Mouse (Mus musculus): ENCODE results near the gene Mgmt. TPM values are rescaled to one million over a fixed set of nuclear protein-coding genes. Genes with fewer than 3 reads are reported as not detected.
A peak's percentile ranks its signal among the peaks of the same experiment; 100 is the strongest.

The Mgmt gene
- polyA plus RNA-seq, 1 experiment from 2014 or later = 6.5 TPM

DNA sequence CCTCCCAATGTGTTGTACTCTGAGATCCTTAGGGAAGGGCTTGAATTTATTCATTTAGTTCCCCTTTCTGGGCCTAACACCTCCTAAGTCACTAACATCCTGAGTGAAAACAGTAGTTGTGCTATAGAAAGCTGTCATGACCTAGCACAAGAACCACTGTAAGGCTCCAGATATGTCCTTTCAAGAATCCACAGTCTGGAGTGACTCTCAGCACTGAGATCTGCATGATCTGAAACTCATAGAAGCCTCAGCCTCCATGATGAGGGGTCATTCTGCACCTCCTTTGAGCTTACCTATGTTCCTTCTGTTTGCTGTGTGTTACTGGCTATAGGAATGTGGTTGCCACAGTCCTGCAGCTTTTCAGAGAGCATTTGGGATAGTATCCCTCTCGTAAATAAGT, 200.1 kb downstream of the Mgmt start:
- no peak overlapping the region for H3K9ac ChIP-seq (ENCODE audit: low read depth, low read length)
- no peak overlapping the region for H3K4me2 ChIP-seq (ENCODE audit: low read depth, low read length)
- 0 out of 2 replicates have a peak, but pooled peaks cover 3% of the 10 kb centered on the region for H3K4me1 ChIP-seq (ENCODE audit: control insufficient read depth, insufficient read depth, low read length)
- H3K36me3 ChIP-seq (ENCODE audit: control insufficient read depth, insufficient read depth, low read length) = no peaks in the 10 kb centered on the region
- 0 out of 2 replicates have a peak, but pooled peaks cover 3% of the 10 kb centered on the region for H3K9me3 ChIP-seq (ENCODE audit: control insufficient read depth, low read length)
- H3K27me3 ChIP-seq (replicated peaks; ENCODE audit: control insufficient read depth, insufficient read depth, low read length) = no peaks in the 10 kb centered on the region
- DNase-seq (ENCODE audit: low spot score) (no peak), ATAC-seq (ENCODE audit: low read depth) (no peak)
- no peak overlapping the region for H3K27ac ChIP-seq (replicated peaks; ENCODE audit: low read depth, low read length)
- WGBS = 91% methylated on average over 1 of the region's 1 CpGs
- H3K4me3 ChIP-seq (ENCODE audit: low read depth, low read length) = no peak overlapping the region

GRCm38 (mm10) chr7:137095702-137096101, 201.3 kb downstream of the Mgmt start:
- H3K4me2 ChIP-seq (ENCODE audit: low read depth, low read length) = no peak overlapping the region
- no peak overlapping the region for H3K27ac ChIP-seq (replicated peaks; ENCODE audit: low read depth, low read length)
- 0 out of 2 replicates have a peak, but pooled peaks cover 3% of the 10 kb centered on the region for H3K9me3 ChIP-seq (ENCODE audit: control insufficient read depth, low read length)
- DNase-seq (ENCODE audit: low spot score) (no peak), ATAC-seq (ENCODE audit: low read depth) (no peak)
- no peak overlapping the region for H3K9ac ChIP-seq (ENCODE audit: low read depth, low read length)
- no peaks in the 10 kb centered on the region for H3K4me1 ChIP-seq (ENCODE audit: control insufficient read depth, insufficient read depth, low read length)
- WGBS = 76% methylated on average over 1 of the region's 1 CpGs
- H3K4me3 ChIP-seq (ENCODE audit: low read depth, low read length) = no peak overlapping the region
- no peaks in the 10 kb centered on the region for H3K27me3 ChIP-seq (replicated peaks; ENCODE audit: control insufficient read depth, insufficient read depth, low read length)
- H3K36me3 ChIP-seq (ENCODE audit: control insufficient read depth, insufficient read depth, low read length) = no peaks in the 10 kb centered on the region

- WGBS = 83% methylated on average over 3 of the region's 3 CpGs
These were observed 205.4 kb downstream of the Mgmt start for GRCm38 (mm10) chr7:137099766-137100165.

GRCm38 (mm10) chr7:137102606-137103195, 208.3 kb downstream of the Mgmt start:
- Histone ChIP-seq H3K9me3 (ENCODE audit: control insufficient read depth, low read length) (no peaks in the 10 kb centered on the region), H3K27me3 (replicated peaks; ENCODE audit: control insufficient read depth, insufficient read depth, low read length) (no peaks in the 10 kb centered on the region), H3K27ac (replicated peaks; ENCODE audit: low read depth, low read length) (no peak overlapping the region), H3K4me3 (ENCODE audit: low read depth, low read length) (no peak overlapping the region), H3K36me3 (ENCODE audit: control insufficient read depth, insufficient read depth, low read length) (no peaks in the 10 kb centered on the region), H3K9ac (ENCODE audit: low read depth, low read length) (no peak overlapping the region), H3K4me2 (ENCODE audit: low read depth, low read length) (no peak overlapping the region), H3K4me1 (ENCODE audit: control insufficient read depth, insufficient read depth, low read length) (no peaks in the 10 kb centered on the region)
- ATAC-seq (ENCODE audit: low read depth) = no peak
- no peak for DNase-seq (ENCODE audit: low spot score)
- 73% methylated on average over 10 of the region's 10 CpGs for WGBS

More at GRCm38 (mm10) chr7:137099766-137100165, 205.4 kb downstream of the Mgmt start:
- H3K4me2 ChIP-seq (ENCODE audit: low read depth, low read length) = no peak overlapping the region
- no peak overlapping the region for H3K9ac ChIP-seq (ENCODE audit: low read depth, low read length)
- H3K27ac ChIP-seq (replicated peaks; ENCODE audit: low read depth, low read length) = no peak overlapping the region
- H3K36me3 ChIP-seq (ENCODE audit: control insufficient read depth, insufficient read depth, low read length) = no peaks in the 10 kb centered on the region
- H3K4me1 ChIP-seq (ENCODE audit: control insufficient read depth, insufficient read depth, low read length) = no peaks in the 10 kb centered on the region
- 0 out of 2 replicates have a peak, but pooled peaks cover 3% of the 10 kb centered on the region for H3K9me3 ChIP-seq (ENCODE audit: control insufficient read depth, low read length)
- ATAC-seq (ENCODE audit: low read depth) = no peak
- no peak for DNase-seq (ENCODE audit: low spot score)
- H3K4me3 ChIP-seq (ENCODE audit: low read depth, low read length) = no peak overlapping the region
- H3K27me3 ChIP-seq (replicated peaks; ENCODE audit: control insufficient read depth, insufficient read depth, low read length) = no peaks in the 10 kb centered on the region

DNA sequence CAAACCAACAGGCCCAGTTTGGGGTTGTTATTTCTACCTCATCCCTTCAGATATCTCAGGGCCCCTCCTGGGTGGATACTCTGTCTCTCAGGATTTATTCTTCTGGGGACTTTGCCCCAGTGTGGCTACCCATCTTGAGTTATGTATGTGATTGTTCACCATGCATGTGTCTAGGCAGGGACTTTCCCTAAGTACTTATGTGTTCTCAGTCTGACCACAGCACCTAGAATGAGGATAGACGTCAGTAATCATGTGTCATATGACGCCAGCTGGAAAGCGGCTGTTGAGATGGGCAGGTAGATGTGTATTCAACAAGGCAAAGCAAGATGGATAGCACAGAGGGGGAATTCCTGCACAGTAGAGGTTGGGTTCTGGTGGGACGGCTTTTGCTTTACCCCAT, 217.7 kb downstream of the Mgmt start:
- Histone ChIP-seq H3K27me3 (replicated peaks; ENCODE audit: control insufficient read depth, insufficient read depth, low read length) (no peaks in the 10 kb centered on the region), H3K4me1 (ENCODE audit: control insufficient read depth, insufficient read depth, low read length) (no peaks in the 10 kb centered on the region), H3K9ac (ENCODE audit: low read depth, low read length) (no peak overlapping the region), H3K27ac (replicated peaks; ENCODE audit: low read depth, low read length) (no peak overlapping the region), H3K9me3 (ENCODE audit: control insufficient read depth, low read length) (peaks cover 19% of the 10 kb centered on the region), H3K36me3 (ENCODE audit: control insufficient read depth, insufficient read depth, low read length) (no peaks in the 10 kb centered on the region; the same call in 1 of the 2 replicates), H3K4me3 (ENCODE audit: low read depth, low read length) (no peak overlapping the region), H3K4me2 (ENCODE audit: low read depth, low read length) (no peak overlapping the region)
- DNase-seq (ENCODE audit: low spot score) = no peak
- 92% methylated on average over 4 of the region's 4 CpGs for WGBS
- no peak for ATAC-seq (ENCODE audit: low read depth)

- H3K9me3 ChIP-seq (ENCODE audit: control insufficient read depth, low read length) = peaks cover 19% of the 10 kb centered on the region
- no peak overlapping the region for H3K4me2 ChIP-seq (ENCODE audit: low read depth, low read length)
- DNase-seq (ENCODE audit: low spot score) = no peak
- H3K4me1 ChIP-seq (ENCODE audit: control insufficient read depth, insufficient read depth, low read length) = no peaks in the 10 kb centered on the region
- H3K27ac ChIP-seq (replicated peaks; ENCODE audit: low read depth, low read length) = no peak overlapping the region
- ATAC-seq (ENCODE audit: low read depth) = no peak
- H3K36me3 ChIP-seq (ENCODE audit: control insufficient read depth, insufficient read depth, low read length) = no peaks in the 10 kb centered on the region; the same call in 1 of the 2 replicates
- no peak overlapping the region for H3K4me3 ChIP-seq (ENCODE audit: low read depth, low read length)
- no peaks in the 10 kb centered on the region for H3K27me3 ChIP-seq (replicated peaks; ENCODE audit: control insufficient read depth, insufficient read depth, low read length)
- H3K9ac ChIP-seq (ENCODE audit: low read depth, low read length) = no peak overlapping the region
- WGBS = 88% methylated on average over 4 of the region's 4 CpGs
These were observed 221.8 kb downstream of the Mgmt start for GRCm38 (mm10) chr7:137116246-137116645.

- DNase-seq (ENCODE audit: low spot score) = peak; percentile 62
- H3K4me3 ChIP-seq (ENCODE audit: low read depth, low read length) = no peak overlapping the region
- H3K4me1 ChIP-seq (ENCODE audit: control insufficient read depth, insufficient read depth, low read length) = no peaks in the 10 kb centered on the region
- no peaks in the 10 kb centered on the region for H3K36me3 ChIP-seq (ENCODE audit: control insufficient read depth, insufficient read depth, low read length)
- ATAC-seq (ENCODE audit: low read depth) = peak; percentile 60
- 55% methylated on average over 16 of the region's 16 CpGs for WGBS
- H3K9me3 ChIP-seq (ENCODE audit: control insufficient read depth, low read length) = no peaks in the 10 kb centered on the region
- no peak overlapping the region for H3K27ac ChIP-seq (replicated peaks; ENCODE audit: low read depth, low read length)
- no peak overlapping the region for H3K4me2 ChIP-seq (ENCODE audit: low read depth, low read length)
- no peaks in the 10 kb centered on the region for H3K27me3 ChIP-seq (replicated peaks; ENCODE audit: control insufficient read depth, insufficient read depth, low read length)
- H3K9ac ChIP-seq (ENCODE audit: low read depth, low read length) = no peak overlapping the region
These were observed 226.9 kb downstream of the Mgmt start for GRCm38 (mm10) chr7:137121243-137121858.

DNA sequence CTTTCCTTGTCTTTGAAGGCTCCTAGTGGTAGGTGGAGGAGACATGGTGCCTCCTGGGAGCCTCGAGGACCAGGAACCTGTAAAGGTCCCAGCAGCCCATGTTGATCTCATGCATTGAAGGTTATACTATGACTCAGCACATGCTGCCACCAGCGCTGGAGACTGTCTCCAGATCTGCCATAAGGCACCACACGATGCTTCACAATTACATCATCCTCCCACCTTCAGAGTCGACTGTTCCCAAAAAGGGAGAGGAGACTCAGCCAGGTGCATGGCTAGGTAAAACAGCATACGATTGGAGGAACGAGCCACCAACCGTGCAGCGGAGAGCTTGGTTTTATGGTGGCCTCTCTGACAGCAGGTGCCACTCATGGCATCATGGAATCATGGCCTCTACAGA, 234.3 kb downstream of the Mgmt start:
- 88% methylated on average over 8 of the region's 8 CpGs for WGBS

GRCm38 (mm10) chr7:137130211-137130610, 235.8 kb downstream of the Mgmt start:
- Histone ChIP-seq H3K4me3 (ENCODE audit: low read depth, low read length) (no peak overlapping the region), H3K4me2 (ENCODE audit: low read depth, low read length) (no peak overlapping the region), H3K9me3 (ENCODE audit: control insufficient read depth, low read length) (no peaks in the 10 kb centered on the region), H3K36me3 (ENCODE audit: control insufficient read depth, insufficient read depth, low read length) (no peaks in the 10 kb centered on the region), H3K27ac (replicated peaks; ENCODE audit: low read depth, low read length) (no peak overlapping the region), H3K4me1 (ENCODE audit: control insufficient read depth, insufficient read depth, low read length) (no peaks in the 10 kb centered on the region), H3K9ac (ENCODE audit: low read depth, low read length) (no peak overlapping the region), H3K27me3 (replicated peaks; ENCODE audit: control insufficient read depth, insufficient read depth, low read length) (no peaks in the 10 kb centered on the region; the same call in 1 of the 2 replicates)
- ATAC-seq (ENCODE audit: low read depth) (no peak), DNase-seq (ENCODE audit: low spot score) (no peak)
- WGBS = 75% methylated on average over 10 of the region's 10 CpGs

More for the DNA sequence above, 234.3 kb downstream of the Mgmt start:
- Histone ChIP-seq H3K27ac (replicated peaks; ENCODE audit: low read depth, low read length) (no peak overlapping the region), H3K4me3 (ENCODE audit: low read depth, low read length) (no peak overlapping the region), H3K27me3 (replicated peaks; ENCODE audit: control insufficient read depth, insufficient read depth, low read length) (no peaks in the 10 kb centered on the region; the same call in 1 of the 2 replicates), H3K9me3 (ENCODE audit: control insufficient read depth, low read length) (no peaks in the 10 kb centered on the region), H3K9ac (ENCODE audit: low read depth, low read length) (no peak overlapping the region), H3K4me2 (ENCODE audit: low read depth, low read length) (no peak overlapping the region), H3K36me3 (ENCODE audit: control insufficient read depth, insufficient read depth, low read length) (no peaks in the 10 kb centered on the region), H3K4me1 (ENCODE audit: control insufficient read depth, insufficient read depth, low read length) (no peaks in the 10 kb centered on the region)
- ATAC-seq (ENCODE audit: low read depth) = no peak
- DNase-seq (ENCODE audit: low spot score) = no peak
